Mouse (Mus musculus): ENCODE measurements around the gene Dppa3. TPM values are rescaled to one million over a fixed set of nuclear protein-coding genes. Genes with fewer than 3 reads are reported as not detected.

Gene Dppa3
- not detected in 2 replicates for polyA plus RNA-seq (2015; fragmentation: Nextera tagmentation; extraction: Ambion mirVana)

- no peak within 1 kb of the TSS for H3K9ac ChIP-seq
- no peak for ATAC-seq
- no peaks in the 10 kb centered on the region for H3K36me3 ChIP-seq (ENCODE audit: poor library complexity, severe bottlenecking)
- no peaks in the 10 kb centered on the region for H3K4me1 ChIP-seq
- no peaks in the 10 kb centered on the region for H3K27me3 ChIP-seq
- H3K9me3 ChIP-seq (replicated peaks) = no peaks in the 10 kb centered on the region
- H3K27ac ChIP-seq = no peak within 1 kb of the TSS
- 89% methylated on average over 8 of the region's 8 CpGs for WGBS
- H3K4me3 ChIP-seq = no peak within 1 kb of the TSS
- no peak within 1 kb of the TSS for H3K4me2 ChIP-seq
These were observed at the start of gene Dppa3 for GRCm38 (mm10) chr6:122626110-122626509. TSS of gene Dppa3 (plus strand) at chr6:122626410.

GRCm38 (mm10) chr6:122577030-122577429 is 49.2 kb upstream of the Dppa3 start:
- H3K36me3 ChIP-seq (ENCODE audit: poor library complexity, severe bottlenecking) = no peaks in the 10 kb centered on the region
- 95% methylated on average over 3 of the region's 3 CpGs for WGBS
- H3K4me2 ChIP-seq = no peak overlapping the region
- no peaks in the 10 kb centered on the region for H3K4me1 ChIP-seq
- H3K27me3 ChIP-seq = no peaks in the 10 kb centered on the region
- H3K9ac ChIP-seq = no peak overlapping the region
- H3K27ac ChIP-seq = no peak overlapping the region
- no peak for ATAC-seq
- no peak overlapping the region for H3K4me3 ChIP-seq
- H3K9me3 ChIP-seq (replicated peaks) = no peaks in the 10 kb centered on the region

- Histone ChIP-seq H3K4me3 (no peak overlapping the region), H3K36me3 (ENCODE audit: poor library complexity, severe bottlenecking) (no peaks in the 10 kb centered on the region), H3K4me1 (no peaks in the 10 kb centered on the region), H3K27me3 (no peaks in the 10 kb centered on the region), H3K9me3 (replicated peaks) (no peaks in the 10 kb centered on the region), H3K4me2 (no peak overlapping the region), H3K9ac (no peak overlapping the region), H3K27ac (no peak overlapping the region)
- WGBS = 80% methylated on average over 1 of the region's 1 CpGs
- no peak for ATAC-seq
These were observed 47.1 kb upstream of the Dppa3 start for GRCm38 (mm10) chr6:122579086-122579485.

- WGBS = 84% methylated on average over 13 of the region's 13 CpGs
- Histone ChIP-seq H3K4me2 (no peak overlapping the region), H3K27ac (no peak overlapping the region), H3K27me3 (no peaks in the 10 kb centered on the region), H3K4me1 (no peaks in the 10 kb centered on the region), H3K9ac (no peak overlapping the region), H3K9me3 (replicated peaks) (no peaks in the 10 kb centered on the region), H3K4me3 (no peak overlapping the region), H3K36me3 (ENCODE audit: poor library complexity, severe bottlenecking) (no peaks in the 10 kb centered on the region)
- no peak for ATAC-seq
These were observed 35.0 kb upstream of the Dppa3 start for GRCm38 (mm10) chr6:122591027-122591758.

GRCm38 (mm10) chr6:122592905-122593304 is 33.3 kb upstream of the Dppa3 start:
- 87% methylated on average over 2 of the region's 2 CpGs for WGBS
- no peak overlapping the region for H3K9ac ChIP-seq
- no peak overlapping the region for H3K4me3 ChIP-seq
- H3K27ac ChIP-seq = no peak overlapping the region
- H3K9me3 ChIP-seq (replicated peaks) = no peaks in the 10 kb centered on the region
- no peak overlapping the region for H3K4me2 ChIP-seq
- H3K27me3 ChIP-seq = no peaks in the 10 kb centered on the region
- ATAC-seq = no peak
- no peaks in the 10 kb centered on the region for H3K36me3 ChIP-seq (ENCODE audit: poor library complexity, severe bottlenecking)
- no peaks in the 10 kb centered on the region for H3K4me1 ChIP-seq

GRCm38 (mm10) chr6:122595637-122596036 is 30.6 kb upstream of the Dppa3 start:
- Histone ChIP-seq H3K9ac (no peak overlapping the region), H3K27me3 (no peaks in the 10 kb centered on the region), H3K9me3 (replicated peaks) (no peaks in the 10 kb centered on the region), H3K4me2 (no peak overlapping the region), H3K4me3 (no peak overlapping the region), H3K27ac (no peak overlapping the region), H3K36me3 (ENCODE audit: poor library complexity, severe bottlenecking) (no peaks in the 10 kb centered on the region), H3K4me1 (peaks cover 5% of the 10 kb centered on the region; the same call in 1 of the 2 replicates)
- 35% methylated on average over 7 of the region's 7 CpGs for WGBS
- ATAC-seq = no peak

- Histone ChIP-seq H3K9me3 (replicated peaks) (no peaks in the 10 kb centered on the region), H3K4me2 (no peak overlapping the region), H3K27ac (no peak overlapping the region), H3K4me1 (peaks cover 5% of the 10 kb centered on the region; the same call in 1 of the 2 replicates), H3K36me3 (ENCODE audit: poor library complexity, severe bottlenecking) (no peaks in the 10 kb centered on the region), H3K27me3 (no peaks in the 10 kb centered on the region), H3K4me3 (no peak overlapping the region), H3K9ac (no peak overlapping the region)
- WGBS = 89% methylated on average over 7 of the region's 7 CpGs
- ATAC-seq = no peak
These were observed 29.6 kb upstream of the Dppa3 start for GRCm38 (mm10) chr6:122596608-122597007.

- Histone ChIP-seq H3K27ac (no peak overlapping the region), H3K4me2 (no peak overlapping the region), H3K36me3 (ENCODE audit: poor library complexity, severe bottlenecking) (no peaks in the 10 kb centered on the region), H3K9ac (no peak overlapping the region), H3K4me1 (peaks cover 13% of the 10 kb centered on the region), H3K27me3 (no peaks in the 10 kb centered on the region), H3K9me3 (replicated peaks) (no peaks in the 10 kb centered on the region), H3K4me3 (no peak overlapping the region)
- WGBS = 97% methylated on average over 4 of the region's 4 CpGs
- no peak for ATAC-seq
These were observed 28.2 kb upstream of the Dppa3 start for GRCm38 (mm10) chr6:122598014-122598413.

- Histone ChIP-seq H3K9ac (no peak overlapping the region), H3K27ac (no peak overlapping the region), H3K27me3 (no peaks in the 10 kb centered on the region), H3K4me2 (no peak overlapping the region), H3K36me3 (ENCODE audit: poor library complexity, severe bottlenecking) (no peaks in the 10 kb centered on the region), H3K9me3 (replicated peaks) (no peaks in the 10 kb centered on the region), H3K4me3 (no peak overlapping the region), H3K4me1 (peaks cover 13% of the 10 kb centered on the region)
- peak; percentile 48; the same call in 1 of the 2 replicates for ATAC-seq
- WGBS = 64% methylated on average over 6 of the region's 6 CpGs
These were observed 27.8 kb upstream of the Dppa3 start for GRCm38 (mm10) chr6:122598436-122598835.

- H3K27me3 ChIP-seq = no peaks in the 10 kb centered on the region
- no peak for ATAC-seq
- no peaks in the 10 kb centered on the region for H3K36me3 ChIP-seq (ENCODE audit: poor library complexity, severe bottlenecking)
- H3K4me2 ChIP-seq = no peak overlapping the region
- H3K4me1 ChIP-seq = peaks cover 13% of the 10 kb centered on the region
- no peak overlapping the region for H3K9ac ChIP-seq
- no peak overlapping the region for H3K27ac ChIP-seq
- WGBS = 93% methylated on average over 9 of the region's 9 CpGs
- no peaks in the 10 kb centered on the region for H3K9me3 ChIP-seq (replicated peaks)
- H3K4me3 ChIP-seq = no peak overlapping the region
These were observed 27.0 kb upstream of the Dppa3 start for GRCm38 (mm10) chr6:122599054-122599737.

- no peak for ATAC-seq
These were observed 26.1 kb upstream of the Dppa3 start for GRCm38 (mm10) chr6:122600066-122600646.

GRCm38 (mm10) chr6:122601031-122601430 is 25.2 kb upstream of the Dppa3 start:
- H3K4me2 ChIP-seq = no peak overlapping the region
- no peak overlapping the region for H3K4me3 ChIP-seq
- no peaks in the 10 kb centered on the region for H3K27me3 ChIP-seq
- ATAC-seq = no peak
- H3K27ac ChIP-seq = no peak overlapping the region
- peaks cover 13% of the 10 kb centered on the region for H3K4me1 ChIP-seq
- no peaks in the 10 kb centered on the region for H3K36me3 ChIP-seq (ENCODE audit: poor library complexity, severe bottlenecking)
- no peaks in the 10 kb centered on the region for H3K9me3 ChIP-seq (replicated peaks)
- WGBS = 92% methylated on average over 4 of the region's 4 CpGs
- H3K9ac ChIP-seq = no peak overlapping the region

More at GRCm38 (mm10) chr6:122600066-122600646, 26.1 kb upstream of the Dppa3 start:
- no peak overlapping the region for H3K9ac ChIP-seq
- WGBS = 73% methylated on average over 7 of the region's 7 CpGs
- H3K4me3 ChIP-seq = no peak overlapping the region
- H3K27me3 ChIP-seq = no peaks in the 10 kb centered on the region
- H3K27ac ChIP-seq = no peak overlapping the region
- no peaks in the 10 kb centered on the region for H3K36me3 ChIP-seq (ENCODE audit: poor library complexity, severe bottlenecking)
- H3K4me2 ChIP-seq = no peak overlapping the region
- H3K4me1 ChIP-seq = peaks cover 13% of the 10 kb centered on the region
- no peaks in the 10 kb centered on the region for H3K9me3 ChIP-seq (replicated peaks)

Measured in forebrain, embryonic 13.5 days (tissue).